Mouse (Mus musculus) ES-E14 (cell line): ENCODE results near the gene C130074G19Rik. TPM values are rescaled to one million over a fixed set of nuclear protein-coding genes. Genes with fewer than 3 reads are reported as not detected.
A peak's percentile ranks its signal among the peaks of the same experiment; 100 is the strongest.

Experiments used
- DNase-seq: peaks from one replicate; pipeline ENCODE4 v3.0.0-alpha.2; 2013; ENCODE audit warnings: low read depth, low spot score
- H3K27ac ChIP-seq: 2 replicates; pipeline ENCODE4 v1.5.1; 2012; ENCODE audit warnings: low read depth, mild to moderate bottlenecking, low read length, moderate library complexity, mixed read lengths; ENCODE audit not compliant: poor library complexity, insufficient read depth, severe bottlenecking
- H3K36me3 ChIP-seq: 2 replicates; pipeline ENCODE4 v1.6.1; 2012; ENCODE audit warnings: mild to moderate bottlenecking, low read length, moderate library complexity, mixed read lengths; ENCODE audit not compliant: control insufficient read depth, poor library complexity, insufficient read depth, severe bottlenecking
- H3K4me1 ChIP-seq, 2 experiments: fragments of 150-350 bp in 1 of 2; sonication (generic) in 1 of 2; 2 replicates each; pipeline ENCODE4 v1.6.1; 2012; ENCODE audit warnings: low read length in 2 of 2, mild to moderate bottlenecking in 1 of 2, mixed read lengths in 1 of 2; ENCODE audit not compliant: control insufficient read depth in 2 of 2, insufficient read depth in 2 of 2, poor library complexity in 1 of 2
- H3K4me3 ChIP-seq, 2 experiments: fragments of 150-350 bp in 1 of 2; sonication (generic) in 1 of 2; 2 replicates each; pipeline ENCODE4 v1.5.1; 2012; ENCODE audit warnings: low read length in 2 of 2, low read depth in 1 of 2, mild to moderate bottlenecking in 1 of 2, mixed read lengths in 1 of 2; ENCODE audit not compliant: insufficient read depth in 1 of 2, poor library complexity in 1 of 2, severe bottlenecking in 1 of 2
- H3K9ac ChIP-seq: 2 replicates; pipeline ENCODE4 v1.6.1; 2012; ENCODE audit warnings: low read depth, mild to moderate bottlenecking, low read length, mixed read lengths; ENCODE audit not compliant: poor library complexity, insufficient read depth, severe bottlenecking
- H3K9me3 ChIP-seq: fragments of 150-350 bp; sonication (generic); 2 replicates; pipeline ENCODE4 v1.6.1; 2012; ENCODE audit warnings: low read depth, mild to moderate bottlenecking, low read length; ENCODE audit not compliant: control insufficient read depth, insufficient read depth
- CHD2 ChIP-seq: IDR thresholded peaks from 2 replicates; pipeline ENCODE4 v1.6.1; 2014; ENCODE audit warnings: mild to moderate bottlenecking, low read depth, low read length, inconsistent platforms
- HCFC1 ChIP-seq: IDR thresholded peaks from 2 replicates; pipeline ENCODE4 v1.6.1; 2012; ENCODE audit warnings: low read length, inconsistent platforms, borderline replicate concordance; ENCODE audit not compliant: insufficient read depth
- MAFK ChIP-seq: IDR thresholded peaks from 2 replicates; pipeline ENCODE4 v1.6.1; 2014; ENCODE audit warnings: mild to moderate bottlenecking, low read depth, low read length, inconsistent platforms; ENCODE audit not compliant: insufficient read depth
- ZC3H11A ChIP-seq: IDR thresholded peaks from 2 replicates; pipeline ENCODE4 v1.6.1; 2012; ENCODE audit warnings: low read depth, mild to moderate bottlenecking, inconsistent platforms, low read length, borderline replicate concordance
- ZNF384 ChIP-seq: IDR thresholded peaks from 2 replicates; pipeline ENCODE4 v1.6.1; 2012; ENCODE audit warnings: low read depth, low read length, inconsistent platforms
- in situ Hi-C, 2 experiments: fragments of 600-800 bp; cut with MboI; formaldehyde crosslinking; loops; one replicate each; pipeline ENCODE4 v1.15.1; 2025; ENCODE audit warnings: low sequenced_read_pairs in 2 of 2, inconsistent platforms in 1 of 2; ENCODE audit not compliant: unreplicated experiment in 2 of 2
- total RNA-seq: library from RNA; depleted of rRNA; stranded (reverse); fragments of 300-350 nt; gene quantifications from 2 replicates; pipeline ENCODE4 v1.2.3, GENCODE M21; 2012

The C130074G19Rik gene
- total RNA-seq, 1 experiment = 1.6 TPM

DNA sequence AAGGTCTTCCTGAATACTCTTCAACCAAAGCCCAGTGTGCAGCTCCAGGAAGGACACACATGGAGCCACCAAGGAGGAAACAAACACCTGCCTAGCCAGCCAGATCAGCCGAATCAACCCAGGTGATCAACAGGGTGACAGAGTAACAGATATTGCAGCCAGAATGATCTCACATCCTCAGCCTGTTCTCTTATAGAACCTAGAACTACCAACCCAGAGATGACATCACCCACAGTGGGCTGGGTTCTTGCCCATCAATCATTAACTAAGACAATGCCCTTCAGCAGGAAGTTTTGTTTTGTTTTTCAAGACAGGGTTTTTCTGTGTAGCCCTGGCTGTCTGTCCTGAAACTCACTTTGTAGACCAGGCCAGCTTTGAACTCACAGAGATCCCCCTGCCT is 24.8 kb downstream of the C130074G19Rik start:
- Histone ChIP-seq H3K27ac (no peak overlapping the region), H3K4me3 (no peak overlapping the region), H3K36me3 (no peaks in the 10 kb centered on the region), H3K9me3 (no peaks in the 10 kb centered on the region), H3K9ac (no peak overlapping the region), H3K4me1 (peaks cover 0 to 4% of the 10 kb centered on the region in 2 experiments; a peak in 2 of 4 replicates)
- no peak for DNase-seq
- TF ChIP-seq HCFC1 (no peak), CHD2 (no peak), ZC3H11A (no peak), ZNF384 (no peak), MAFK (no peak)
- in situ Hi-C loops = no loop called here

GRCm38 (mm10) chr1:184857216-184857615 is 25.8 kb downstream of the C130074G19Rik start:
- Histone ChIP-seq H3K4me1 (peaks cover 0 to 4% of the 10 kb centered on the region in 2 experiments; a peak in 2 of 4 replicates), H3K9me3 (no peaks in the 10 kb centered on the region), H3K36me3 (no peaks in the 10 kb centered on the region), H3K9ac (no peak overlapping the region), H3K27ac (no peak overlapping the region), H3K4me3 (no peak overlapping the region)
- in situ Hi-C loops = no loop called here
- DNase-seq = no peak
- TF ChIP-seq ZC3H11A (no peak), HCFC1 (no peak), ZNF384 (no peak), MAFK (no peak), CHD2 (no peak)

DNA sequence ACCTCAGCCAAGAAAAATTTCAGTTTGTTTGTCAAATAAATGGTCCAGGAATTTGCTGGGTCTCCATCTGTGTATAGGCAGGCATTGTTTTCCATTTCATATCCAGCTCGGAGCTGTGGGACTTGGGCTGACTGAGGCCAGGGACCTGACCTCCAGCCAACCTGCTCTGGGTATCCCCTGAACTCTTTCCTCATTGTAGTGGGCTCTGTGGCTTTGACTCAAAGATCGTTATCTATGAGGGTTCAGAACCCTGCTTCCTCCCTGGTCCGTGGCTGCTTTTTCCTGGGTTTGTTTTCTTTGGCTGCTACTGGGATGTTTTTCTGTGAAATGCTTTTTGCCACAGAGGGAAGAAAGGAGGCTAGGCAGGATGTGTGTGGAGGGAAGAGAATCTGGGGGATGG is 29.1 kb downstream of the C130074G19Rik start:
- Histone ChIP-seq H3K4me1 (peaks cover 0 to 6% of the 10 kb centered on the region in 2 experiments; a peak in 2 of 4 replicates), H3K9me3 (no peaks in the 10 kb centered on the region), H3K36me3 (no peaks in the 10 kb centered on the region), H3K9ac (no peak overlapping the region), H3K27ac (no peak overlapping the region), H3K4me3 (no peak overlapping the region)
- DNase-seq = no peak
- no peak for TF ChIP-seq MAFK
- no peak for TF ChIP-seq HCFC1
- TF ChIP-seq ZC3H11A = no peak
- no peak for TF ChIP-seq ZNF384
- TF ChIP-seq CHD2 = no peak
- in situ Hi-C loops = no loop called here

DNA sequence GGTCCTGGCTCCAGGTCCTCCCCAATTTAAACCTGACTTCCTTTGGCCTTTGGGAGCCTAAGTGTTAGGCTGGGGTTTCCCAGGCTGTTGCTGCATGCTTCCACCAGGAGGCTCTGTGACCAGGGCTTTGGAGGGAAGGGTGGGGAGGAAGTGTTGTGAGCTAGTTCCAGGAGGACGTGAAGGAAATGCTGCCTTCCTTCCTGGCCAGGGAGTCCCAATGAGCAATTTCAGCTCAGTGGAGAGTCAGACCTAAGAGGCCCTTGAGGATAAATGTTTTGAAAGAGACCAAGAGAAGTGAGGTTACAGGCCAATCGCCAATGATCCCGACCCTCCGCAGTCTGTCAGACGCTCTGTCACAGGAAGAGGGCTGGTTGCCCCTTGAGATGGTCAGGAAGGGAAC is 29.7 kb downstream of the C130074G19Rik start:
- no peak for TF ChIP-seq MAFK
- 0 out of 2 replicates have a peak, but pooled peaks have one; percentile 8 for TF ChIP-seq ZC3H11A
- TF ChIP-seq ZNF384 = no peak
- no peak for TF ChIP-seq CHD2
- Histone ChIP-seq H3K4me1 (peaks cover 0 to 6% of the 10 kb centered on the region in 2 experiments; a peak in 2 of 4 replicates), H3K9ac (no peak overlapping the region), H3K4me3 (0 out of 4 replicates have a peak overlapping the region, but pooled peaks of 1 of the 2 experiments have one; percentile 8), H3K27ac (no peak overlapping the region), H3K9me3 (no peaks in the 10 kb centered on the region), H3K36me3 (no peaks in the 10 kb centered on the region)
- in situ Hi-C loops = no loop called here
- peak; percentile 69 for DNase-seq
